Mouse (Mus musculus) fibroblast of lung, adult 2 months (primary cell): Measurements from ENCODE around the gene Zfp111.
A peak's percentile ranks its signal among the peaks of the same experiment; 100 is the strongest.

ENCODE experiments used
- DNase-seq: peaks from one replicate; pipeline ENCODE4 v3.0.0-alpha.2; 2011; ENCODE audit warnings: low read depth

Zfp111 gene

GRCm38 (mm10) chr7:24211343-24211742, at the start of gene Zfp111:
TSS of gene Zfp111 (minus strand) at chr7:24211443.
- no peak for DNase-seq

- no peak for DNase-seq
These were observed 48.7 kb upstream of the Zfp111 start for GRCm38 (mm10) chr7:24260000-24260312.

- DNase-seq, result no peak
These were observed 48.2 kb upstream of the Zfp111 start for GRCm38 (mm10) chr7:24259306-24259999.

DNA sequence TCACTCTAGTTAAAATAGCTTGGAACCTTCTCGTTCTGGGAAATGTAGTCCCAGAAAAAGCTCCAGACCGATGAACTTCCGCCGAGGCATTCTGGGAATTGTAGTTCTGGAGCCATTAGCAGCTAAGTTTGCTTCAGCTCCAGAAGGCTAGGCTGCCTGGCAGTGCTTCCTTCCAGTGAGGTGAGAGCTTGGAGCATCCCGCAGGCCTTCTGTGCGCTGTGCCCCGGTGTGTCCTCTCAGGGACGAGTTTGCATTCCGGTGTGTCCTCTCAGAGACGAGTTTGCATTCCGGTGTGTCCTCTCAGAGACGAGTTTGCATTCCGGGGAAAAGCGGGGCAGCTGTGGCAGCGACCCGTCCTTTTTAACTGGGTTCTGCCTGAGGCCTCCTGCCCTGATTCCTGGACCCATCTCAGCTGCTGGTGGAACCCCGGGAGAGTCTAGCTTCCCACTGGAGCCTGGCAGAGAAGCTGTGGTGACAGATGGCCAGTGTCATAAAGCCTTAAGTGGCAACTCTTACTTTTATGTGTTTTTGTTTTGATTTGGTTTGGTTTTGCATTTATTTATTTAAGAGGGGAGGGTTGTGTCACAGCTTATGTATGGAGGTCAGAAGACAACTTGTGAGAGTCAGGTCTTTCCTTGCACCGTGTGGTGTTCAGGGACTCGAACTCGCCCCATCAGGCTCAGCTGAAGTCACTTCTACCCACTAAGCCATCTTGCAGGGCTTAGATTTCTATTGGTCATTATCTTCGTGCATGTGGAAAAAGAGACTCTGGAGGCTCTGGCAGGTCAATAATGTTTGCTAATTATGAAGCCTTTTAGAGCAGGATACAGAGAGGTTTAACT, 43.6 kb upstream of the Zfp111 start, which contains the start of gene Zfp108:
Zfp108 (plus strand) TSS at position 162 of the 842 bp plus-strand sequence.
- peak; percentile 74 for DNase-seq

DNA sequence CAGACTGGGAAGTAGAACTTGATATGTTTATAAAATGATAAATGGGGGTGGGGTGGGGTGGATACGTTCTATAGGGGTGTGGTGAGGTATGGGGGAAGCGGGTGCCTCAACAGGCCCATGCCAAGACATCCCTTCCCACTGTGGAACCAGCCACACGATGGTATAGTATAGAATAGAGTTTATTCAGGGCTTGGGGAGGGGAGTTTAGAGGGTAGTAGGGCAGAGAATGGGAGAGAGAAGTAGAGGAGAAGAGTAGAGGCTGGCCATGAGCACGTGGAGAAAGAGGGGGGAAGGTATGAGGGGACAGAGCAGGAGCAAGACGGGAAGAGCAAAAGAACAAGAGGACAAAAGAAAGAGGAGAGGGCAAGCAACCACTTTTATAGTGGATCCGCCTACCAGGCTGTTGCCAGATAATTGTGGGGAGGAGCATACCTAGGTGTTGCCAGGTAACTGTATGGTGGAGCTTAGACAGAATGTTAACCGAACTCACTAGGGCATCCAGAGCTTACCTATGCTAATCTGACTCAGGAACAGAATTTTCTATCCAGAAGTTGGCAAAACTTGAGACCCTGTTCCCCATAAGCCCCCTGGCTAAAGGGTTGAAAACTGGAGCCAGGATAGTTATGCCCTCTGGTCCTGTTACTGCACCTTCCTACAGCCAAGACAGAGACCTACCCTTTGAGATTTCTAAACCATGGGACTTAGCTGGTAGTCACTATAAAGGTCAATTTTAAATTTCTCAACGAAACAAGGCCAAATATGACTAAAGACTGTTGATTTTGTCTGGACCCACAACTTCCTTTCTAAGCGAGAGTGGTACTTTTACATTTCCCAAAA, 42.8 kb upstream of the Zfp111 start:
- no peak for DNase-seq

GRCm38 (mm10) chr7:24237040-24237791, 26.0 kb upstream of the Zfp111 start, which contains the start of gene Zfp109:
TSS of gene Zfp109 (minus strand) at chr7:24237560.
- DNase-seq, result peak; percentile 25

DNA sequence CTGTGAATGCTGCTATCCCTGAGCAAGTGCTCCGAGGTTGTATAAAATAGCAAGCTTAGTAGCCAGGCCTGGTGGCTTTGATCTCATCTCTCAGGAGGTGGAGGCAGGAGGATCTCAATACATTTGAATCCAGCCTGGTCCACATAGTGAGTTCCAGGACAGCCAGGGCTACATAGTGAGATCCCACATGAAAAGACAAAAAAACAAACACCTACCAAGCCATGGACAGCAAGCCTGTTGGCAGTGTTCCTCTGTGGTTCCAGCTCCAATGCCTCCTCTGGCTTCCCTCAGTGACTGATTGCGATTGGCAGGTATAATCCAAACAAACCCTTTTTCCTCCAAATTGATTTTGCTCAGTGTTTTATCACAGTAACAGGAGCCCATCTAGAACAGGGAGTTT, 947 bp downstream of the Zfp111 start:
- DNase-seq, result no peak

GRCm38 (mm10) chr7:24208282-24208886, 2.9 kb downstream of the Zfp111 start:
- DNase-seq, result no peak

DNA sequence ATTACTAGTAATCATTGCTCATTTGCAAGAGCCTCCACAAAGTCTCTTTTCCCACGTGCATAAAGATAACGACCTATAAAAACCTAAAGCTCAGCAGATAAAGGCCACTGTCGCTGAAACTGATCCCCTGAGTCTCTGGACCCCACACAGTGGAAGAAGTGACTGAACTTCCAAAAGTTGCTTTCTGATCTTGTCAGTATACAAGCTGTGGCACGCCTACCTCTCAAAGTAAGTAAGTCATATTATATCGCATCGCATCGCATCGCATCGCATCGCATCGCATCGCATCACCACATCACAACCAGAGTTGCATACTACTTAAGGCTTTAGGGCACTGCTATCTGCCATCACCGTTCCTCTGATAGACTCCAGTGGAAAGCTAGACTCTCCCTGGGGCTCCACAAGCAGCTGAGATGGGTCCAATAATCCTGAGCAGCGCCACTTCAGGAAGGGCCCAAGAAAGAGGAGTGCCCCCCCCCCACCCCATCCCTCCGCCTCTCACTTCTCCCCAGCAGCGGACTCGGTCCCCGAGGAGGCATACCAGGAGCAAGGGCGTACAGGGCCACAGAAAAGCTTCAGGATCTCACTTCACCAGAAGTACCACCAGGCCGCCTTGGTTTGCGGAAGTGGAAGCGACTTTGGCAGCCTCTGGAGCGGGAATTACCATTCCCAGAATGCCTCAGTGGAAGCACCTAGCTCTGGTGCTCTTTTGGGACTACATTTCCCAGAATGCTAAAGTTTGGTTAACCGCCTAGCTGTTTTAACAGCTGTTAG, 3.6 kb downstream of the Zfp111 start:
- peak; percentile 63 for DNase-seq

- no peak for DNase-seq
These were observed 14.3 kb downstream of the Zfp111 start for GRCm38 (mm10) chr7:24196961-24197360.

DNA sequence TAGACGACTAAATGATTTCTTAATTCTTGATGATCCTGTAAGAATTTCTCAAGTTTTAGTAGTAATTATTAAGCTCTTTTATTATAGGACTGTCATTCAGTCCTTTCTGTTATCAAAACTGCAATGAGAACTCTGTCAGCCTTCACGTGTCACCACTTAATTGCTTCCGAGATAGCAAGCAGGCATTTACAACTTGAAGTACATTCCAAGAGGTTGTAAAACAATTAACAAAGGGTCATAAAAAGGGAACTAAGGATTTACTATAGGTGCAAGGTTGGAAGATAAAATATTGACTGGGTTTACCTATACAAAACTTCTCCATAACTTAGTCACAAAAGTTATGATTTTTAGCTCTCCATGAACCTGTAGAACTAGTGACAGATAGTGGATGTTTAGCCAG, 18.1 kb downstream of the Zfp111 start:
- no peak for DNase-seq

- DNase-seq, result no peak
These were observed 19.9 kb downstream of the Zfp111 start for GRCm38 (mm10) chr7:24191361-24191760.

- DNase-seq, result no peak
These were observed 21.7 kb downstream of the Zfp111 start for GRCm38 (mm10) chr7:24189571-24189944.

DNA sequence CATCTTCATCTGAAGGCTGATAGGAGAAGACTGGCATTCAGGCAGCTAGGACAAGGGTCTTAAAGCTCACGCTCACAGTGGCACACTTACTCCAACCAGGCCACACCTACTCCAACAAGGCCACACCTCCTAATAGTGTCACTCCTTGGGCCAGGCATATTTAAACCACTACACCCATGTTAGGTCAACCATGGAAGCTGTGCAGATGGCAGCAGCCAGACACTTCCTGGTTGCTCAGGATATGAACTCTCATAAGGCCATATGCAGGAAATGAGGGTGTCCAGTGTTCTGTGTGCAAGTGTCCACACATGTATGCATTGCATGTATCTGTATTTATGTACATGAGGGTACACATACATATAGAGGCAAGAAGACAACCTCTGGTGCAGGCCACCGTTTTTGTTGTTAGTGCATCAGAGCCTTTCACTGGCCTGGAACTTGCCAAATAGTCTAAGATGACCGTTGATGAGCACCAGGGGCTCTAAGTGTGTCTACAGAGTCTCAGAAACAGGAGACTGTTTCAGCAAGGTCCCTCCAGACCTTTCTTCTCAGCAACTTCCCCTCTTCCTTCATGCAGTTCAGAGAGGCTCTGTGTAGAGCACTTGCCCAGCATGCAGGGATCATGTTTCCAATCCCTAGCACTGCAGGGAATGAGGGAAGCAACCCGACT, 22.2 kb downstream of the Zfp111 start:
- DNase-seq, result no peak

- DNase-seq, result no peak
These were observed 23.6 kb downstream of the Zfp111 start for GRCm38 (mm10) chr7:24187611-24188010.

GRCm38 (mm10) chr7:24175337-24175711, 35.9 kb downstream of the Zfp111 start:
- no peak for DNase-seq

GRCm38 (mm10) chr7:24174618-24175336, 36.5 kb downstream of the Zfp111 start, which contains the start of gene Zfp114:
TSS of gene Zfp114 (plus strand) at chr7:24175060.
- DNase-seq, result peak; percentile 45

DNA sequence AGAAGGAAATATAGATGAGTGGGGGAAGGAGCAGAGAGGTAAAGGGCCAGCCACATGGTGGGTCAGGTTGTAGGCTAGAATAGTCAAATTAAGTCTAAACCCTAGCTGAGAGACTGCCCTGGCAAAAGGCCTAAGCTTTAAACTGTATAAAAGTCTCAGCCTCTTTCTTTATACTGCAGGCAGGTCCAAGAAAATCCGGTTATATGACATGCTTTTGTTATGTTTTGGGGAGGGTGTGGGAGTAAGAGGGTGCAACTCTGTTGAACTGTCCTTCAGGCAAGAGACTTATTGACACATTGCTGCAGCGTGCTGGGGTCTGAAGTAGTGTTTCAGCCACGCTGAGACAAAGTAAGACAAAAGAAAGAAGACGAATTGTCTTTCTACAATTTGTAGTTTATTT, 39.1 kb downstream of the Zfp111 start:
- DNase-seq, result no peak

- no peak for DNase-seq
These were observed 58.0 kb downstream of the Zfp111 start for GRCm38 (mm10) chr7:24153272-24153671.
